Mouse (Mus musculus): ENCODE results near the gene Dnase2b. TPM values are rescaled to one million over a fixed set of nuclear protein-coding genes. Genes with fewer than 3 reads are reported as not detected.

Gene Dnase2b
- total RNA-seq, 2 experiments from 2014 or later, result not detected

DNA sequence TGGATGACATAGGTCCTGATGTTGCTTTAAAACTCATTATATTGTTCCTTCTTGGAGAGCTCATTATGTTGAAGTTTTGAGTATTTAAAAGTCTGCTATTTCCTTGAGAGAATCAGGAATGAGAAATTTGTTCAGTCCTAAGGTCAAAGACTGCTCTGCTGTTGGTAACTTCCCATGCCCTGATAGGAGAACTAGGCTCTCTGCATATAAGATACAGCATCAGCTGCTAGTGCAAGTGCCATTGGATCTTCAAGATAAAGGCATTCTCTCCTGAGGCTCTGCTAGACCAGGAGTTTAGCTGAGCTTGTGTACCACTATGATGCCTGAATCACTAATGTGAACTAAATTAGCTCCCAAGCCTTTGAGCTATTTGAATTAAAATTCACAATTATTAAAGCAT, 2.5 kb upstream of the Dnase2b start:
- DNase-seq (ENCODE audit: extremely low spot score in 1 of 2, low spot score in 1 of 2), result no peak

DNA sequence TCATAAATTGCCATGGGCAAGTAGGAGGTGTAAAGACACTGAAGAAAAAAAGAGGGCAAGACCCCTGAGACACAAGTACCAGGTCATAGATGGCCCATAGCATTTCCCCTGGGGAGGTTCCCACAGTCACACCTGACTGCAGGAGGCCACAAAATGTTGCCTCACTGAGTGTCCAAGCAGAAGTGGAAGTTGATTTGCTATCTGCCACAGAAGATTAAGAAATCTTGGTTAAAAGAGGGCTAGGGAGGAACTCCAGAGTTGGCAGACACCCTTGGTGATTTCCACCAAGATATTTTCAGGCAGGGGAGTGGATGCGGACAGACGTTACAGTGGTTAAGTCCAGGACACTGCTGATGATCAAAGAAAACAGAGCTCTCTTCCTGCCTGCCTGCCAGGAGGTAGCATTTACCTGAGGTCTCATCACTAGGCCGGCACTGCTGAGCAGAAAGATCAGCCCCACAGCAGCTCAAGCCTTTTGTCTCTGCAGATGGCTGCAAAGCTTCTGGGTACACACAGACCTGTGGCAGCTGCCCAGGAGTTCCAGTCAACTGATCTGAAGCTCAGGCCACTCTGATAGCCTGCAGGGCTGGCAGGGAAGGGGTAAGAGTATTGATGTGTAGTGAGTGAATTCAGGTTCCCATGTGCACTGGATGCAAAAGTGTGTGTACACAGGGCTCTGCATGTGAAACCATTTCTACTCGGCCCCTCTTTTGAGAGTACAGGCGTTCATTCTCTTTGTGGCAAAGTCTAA, 1.3 kb upstream of the Dnase2b start:
- DNase-seq (ENCODE audit: extremely low spot score in 1 of 2, low spot score in 1 of 2), result no peak

DNA sequence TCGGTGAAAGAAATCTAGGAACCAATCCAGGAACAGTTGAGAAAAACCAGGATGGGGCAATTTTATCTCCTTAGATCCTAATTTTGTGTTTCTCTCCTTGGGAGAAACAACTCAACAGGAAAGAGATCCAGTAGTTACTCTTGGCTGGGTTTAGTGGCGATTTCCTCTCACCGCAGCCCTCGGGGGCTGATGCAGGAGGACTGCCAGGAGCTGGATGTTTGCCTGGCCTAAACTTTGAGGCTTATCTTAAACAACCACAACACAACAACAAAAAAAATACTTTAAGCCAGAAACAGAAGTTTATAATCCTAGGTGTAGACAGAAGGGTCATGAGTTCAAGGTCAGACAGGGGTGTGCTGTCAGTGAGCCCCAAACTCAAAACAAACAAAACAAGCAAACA, 3.6 kb downstream of the Dnase2b start:
- no peak for DNase-seq (ENCODE audit: extremely low spot score in 1 of 2, low spot score in 1 of 2)

DNA sequence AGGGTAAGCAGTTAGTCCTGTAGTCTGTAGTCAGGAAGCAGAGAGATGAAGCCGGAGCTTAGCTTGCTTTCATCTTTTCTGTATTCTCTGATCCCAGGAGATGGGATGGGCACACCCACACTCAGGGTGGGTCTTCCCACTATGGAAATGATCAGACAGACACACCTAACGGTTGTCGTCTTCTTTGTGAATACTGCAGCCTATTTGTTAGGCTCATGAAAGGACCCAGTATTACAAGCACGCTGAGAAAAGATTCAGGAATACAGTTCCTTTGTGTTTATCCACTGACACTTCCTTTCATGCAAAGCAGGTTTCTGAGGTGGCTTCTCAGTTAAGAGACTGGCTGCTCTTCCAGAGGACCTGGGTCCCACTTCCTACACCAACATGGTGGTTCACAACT, 4.1 kb downstream of the Dnase2b start:
- DNase-seq (ENCODE audit: extremely low spot score in 1 of 2, low spot score in 1 of 2), result no peak

DNA sequence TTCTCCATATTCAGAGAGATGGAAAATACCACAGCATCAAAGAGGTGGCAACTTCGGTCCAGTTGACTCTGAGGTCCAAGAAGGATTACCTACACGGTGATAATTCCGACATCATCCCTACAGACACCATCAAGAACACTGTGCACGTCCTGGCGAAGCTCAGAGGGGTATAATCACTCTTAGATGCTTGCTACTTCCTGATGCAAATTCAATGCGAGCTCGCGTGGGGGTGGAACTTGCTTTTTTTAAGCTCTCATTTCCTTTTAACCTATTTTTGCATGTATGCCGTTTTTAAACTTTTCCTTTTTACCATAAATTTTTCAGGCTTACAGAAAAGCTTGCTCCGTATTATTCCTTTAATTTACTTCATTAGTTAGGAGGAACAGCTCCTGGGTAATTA, 5.1 kb downstream of the Dnase2b start:
- DNase-seq (ENCODE audit: extremely low spot score in 1 of 2, low spot score in 1 of 2), result no peak

DNA sequence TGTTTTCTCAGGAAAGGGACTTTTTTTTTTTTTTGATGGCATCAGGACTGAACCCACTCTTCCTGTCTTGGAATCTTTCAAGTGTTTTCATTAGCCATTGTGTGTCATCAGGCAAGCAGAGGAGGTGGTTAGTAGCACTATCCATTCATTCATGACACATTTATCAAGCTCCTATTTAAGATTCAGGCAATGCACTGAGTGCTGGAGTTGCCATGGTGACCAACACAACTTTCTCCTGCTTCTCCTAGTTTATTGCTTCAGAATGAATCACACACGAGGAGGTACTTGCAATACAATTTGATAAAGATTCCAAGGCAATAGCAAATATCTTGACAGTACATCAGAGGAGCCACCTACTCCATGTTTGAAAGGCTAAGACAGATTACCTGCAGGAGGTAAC, 8.0 kb downstream of the Dnase2b start:
- DNase-seq (ENCODE audit: extremely low spot score in 1 of 2, low spot score in 1 of 2), result no peak

DNA sequence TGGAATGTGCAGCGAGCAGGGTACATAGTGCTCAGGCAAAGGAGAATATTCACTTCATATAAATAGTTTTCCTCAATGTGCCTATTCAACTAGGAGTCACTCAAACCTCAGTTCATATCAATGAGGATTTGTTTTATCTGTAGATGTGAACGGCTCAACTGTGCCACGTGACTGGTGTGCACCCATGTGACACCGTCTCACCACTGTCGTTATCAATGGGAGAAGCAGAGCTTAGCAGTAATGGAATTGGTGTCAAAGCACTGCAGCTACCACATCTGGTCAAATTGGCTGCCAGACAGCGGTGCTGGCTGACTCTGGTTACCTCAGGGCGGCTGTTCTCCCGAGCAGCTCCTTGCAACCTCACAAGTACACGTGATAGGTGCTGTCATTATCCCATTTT, 10.7 kb downstream of the Dnase2b start:
- DNase-seq (ENCODE audit: extremely low spot score in 1 of 2, low spot score in 1 of 2), result no peak

DNA sequence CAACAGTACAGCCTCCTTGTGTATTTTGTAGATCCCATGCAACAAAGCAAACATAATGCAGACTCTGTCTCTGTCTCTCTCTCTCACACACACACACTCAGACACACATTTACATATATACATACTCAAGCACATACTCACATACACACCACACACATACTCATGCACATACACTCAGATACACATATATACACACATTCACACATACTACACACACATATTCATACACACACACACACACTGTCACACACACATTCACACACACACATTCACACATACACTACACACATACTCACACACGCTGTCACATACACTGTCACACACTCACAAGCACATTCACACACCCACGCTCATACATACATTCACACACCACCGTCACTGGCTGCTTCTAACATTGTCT, 12.9 kb downstream of the Dnase2b start:
- no peak for DNase-seq (ENCODE audit: extremely low spot score in 1 of 2, low spot score in 1 of 2)

DNA sequence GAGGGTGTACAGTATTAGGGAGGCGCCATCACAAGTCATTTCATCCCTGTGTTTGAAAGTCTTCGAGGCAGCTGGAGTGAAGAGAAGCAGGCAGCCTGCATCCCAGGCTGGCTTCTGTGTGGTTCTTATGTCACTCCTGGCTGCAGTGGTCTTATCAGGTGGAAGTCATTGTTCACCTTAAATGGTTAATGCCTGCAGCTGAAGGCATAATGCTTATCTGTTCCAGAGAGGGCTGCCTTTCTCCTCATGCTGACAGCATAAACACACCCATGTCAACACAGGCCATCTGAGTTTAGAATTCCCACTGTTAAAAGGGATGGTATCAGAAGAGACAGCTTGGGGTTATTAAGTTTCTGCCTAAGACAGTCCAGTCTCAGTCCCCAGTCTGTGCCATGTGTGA, 14.2 kb downstream of the Dnase2b start:
- DNase-seq (ENCODE audit: extremely low spot score in 1 of 2, low spot score in 1 of 2), result no peak

DNA sequence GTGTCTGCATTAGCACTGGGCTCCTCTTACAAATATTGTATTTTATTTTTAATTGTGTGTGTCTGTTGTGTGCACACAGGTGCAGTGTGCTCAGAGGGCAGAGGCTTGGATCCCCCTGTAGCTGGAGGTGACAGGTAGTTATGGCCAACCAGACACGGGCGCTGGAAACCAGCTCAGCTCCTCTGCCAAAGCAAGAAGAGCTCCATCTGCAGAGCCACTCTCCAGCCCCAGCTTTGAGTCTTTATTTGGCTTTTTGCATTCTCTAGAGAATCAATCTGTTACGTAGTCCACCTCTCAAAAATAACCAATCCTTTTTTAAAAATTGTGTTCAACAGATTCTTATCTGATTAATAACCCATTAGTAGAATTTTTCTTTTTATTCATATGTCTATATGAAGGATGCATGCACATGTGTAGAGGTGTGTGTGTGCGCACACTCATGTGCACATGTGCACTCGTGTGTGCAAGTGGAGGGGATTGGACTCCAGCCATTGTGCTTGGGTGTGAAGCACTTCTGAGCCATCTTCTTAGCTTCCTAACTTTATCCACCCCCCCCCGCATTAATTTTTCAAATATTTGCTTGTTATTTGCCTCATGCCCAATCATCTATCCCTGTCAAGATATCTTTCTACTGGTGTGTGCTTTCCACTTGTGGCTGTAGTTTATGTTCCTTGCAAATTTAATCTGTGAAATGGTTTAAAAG, 16.0 kb downstream of the Dnase2b start:
- DNase-seq (ENCODE audit: extremely low spot score in 1 of 2, low spot score in 1 of 2), result no peak

DNA sequence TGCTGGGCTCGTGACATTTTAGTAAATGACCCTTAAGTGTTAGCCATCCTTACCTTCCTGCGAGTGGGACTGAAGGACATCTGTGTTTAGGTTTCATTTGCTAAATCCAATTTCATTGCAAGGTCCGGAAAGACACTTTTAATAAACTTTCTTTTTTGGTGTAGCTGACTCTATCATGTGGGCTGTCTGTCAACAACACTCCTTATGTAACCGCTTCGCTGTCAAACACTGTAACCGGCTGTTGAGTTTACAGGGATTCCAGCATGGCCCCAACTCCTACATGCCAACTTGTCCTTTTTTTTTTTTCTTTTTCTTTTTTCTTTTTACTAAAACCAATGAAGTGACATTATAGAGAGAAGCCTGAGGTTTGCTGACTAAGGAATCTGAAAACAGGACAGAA, 17.0 kb downstream of the Dnase2b start:
- no peak for DNase-seq (ENCODE audit: extremely low spot score in 1 of 2, low spot score in 1 of 2)

DNA sequence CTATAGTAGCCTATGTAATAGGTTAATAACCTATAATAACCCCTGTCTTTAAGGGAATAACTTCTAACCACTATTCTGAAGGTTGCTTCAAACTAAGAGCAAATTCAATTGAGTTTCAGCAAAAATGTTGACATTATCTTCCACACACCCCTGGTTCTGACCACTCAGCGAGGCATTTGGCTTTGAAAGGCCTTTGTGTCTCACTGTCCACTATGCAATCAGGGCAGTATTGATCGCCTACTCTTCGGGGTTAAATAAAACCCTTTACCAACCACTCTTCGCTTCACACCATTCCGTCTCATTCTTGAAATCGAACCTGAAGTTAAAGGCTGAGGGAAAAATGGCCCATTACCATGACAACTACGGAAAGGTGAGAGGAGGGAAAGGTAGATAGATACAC, 18.5 kb downstream of the Dnase2b start:
- no peak for DNase-seq (ENCODE audit: extremely low spot score in 1 of 2, low spot score in 1 of 2)

DNA sequence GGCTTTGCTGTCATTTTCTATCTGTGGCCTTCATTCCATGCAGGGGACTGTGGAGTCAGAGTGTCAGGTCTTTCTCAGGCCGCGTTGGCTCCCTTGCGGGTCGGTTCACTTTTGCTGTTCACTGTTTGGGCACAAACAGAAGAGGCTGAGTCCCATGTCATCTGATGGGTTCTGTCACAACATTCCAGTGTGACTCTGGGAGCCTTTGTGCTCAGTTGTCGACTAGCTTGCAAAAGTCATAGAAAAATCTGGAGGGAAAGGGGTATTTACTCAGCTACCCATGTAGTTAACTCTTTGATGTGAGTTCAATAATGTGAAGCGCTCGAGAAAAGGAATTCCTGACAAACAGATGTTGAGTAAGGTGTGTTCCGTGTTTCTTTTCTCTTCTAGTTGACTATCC, 19.0 kb downstream of the Dnase2b start:
- no peak for DNase-seq (ENCODE audit: extremely low spot score in 1 of 2, low spot score in 1 of 2)

DNA sequence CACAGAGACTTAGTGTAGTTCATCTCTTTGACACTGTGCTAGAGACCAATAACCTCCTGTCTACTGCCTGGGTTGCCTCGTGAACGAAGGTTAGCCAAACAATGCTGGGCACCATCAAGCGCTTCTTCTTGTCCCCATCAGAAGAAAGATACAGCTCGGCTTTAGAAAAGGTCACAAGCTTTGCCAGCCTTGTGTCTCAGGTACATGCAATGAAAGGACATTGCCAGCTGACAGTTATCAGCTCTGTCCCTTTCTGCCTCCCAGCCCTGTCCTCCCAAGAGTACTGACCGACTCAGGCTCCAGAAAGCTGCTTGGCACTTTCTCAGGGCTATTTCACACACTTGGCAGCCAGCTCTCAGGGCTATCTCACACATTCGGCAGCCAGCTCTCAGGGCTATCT, 20.0 kb downstream of the Dnase2b start:
- no peak for DNase-seq (ENCODE audit: extremely low spot score in 1 of 2, low spot score in 1 of 2)

DNA sequence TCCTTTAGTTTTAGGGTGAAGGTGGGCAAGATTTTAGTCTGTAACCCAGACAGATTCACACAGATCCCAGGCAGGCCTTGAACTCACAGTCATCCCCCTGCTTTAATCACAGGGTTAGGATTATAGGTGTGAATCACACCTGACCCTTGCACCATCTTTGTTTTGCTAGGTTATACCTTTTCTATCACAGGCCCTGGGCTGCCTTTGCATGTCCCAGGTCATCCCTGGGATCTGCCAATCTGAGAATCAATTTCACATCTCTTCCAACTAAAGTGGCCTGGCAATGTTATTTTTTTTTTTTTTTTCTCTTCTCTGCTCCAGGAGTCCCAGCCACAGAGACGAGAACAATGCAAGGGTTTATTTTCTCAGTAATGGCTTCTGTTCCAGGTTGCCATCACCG, 23.8 kb downstream of the Dnase2b start:
- DNase-seq (ENCODE audit: extremely low spot score in 1 of 2, low spot score in 1 of 2), result no peak

DNA sequence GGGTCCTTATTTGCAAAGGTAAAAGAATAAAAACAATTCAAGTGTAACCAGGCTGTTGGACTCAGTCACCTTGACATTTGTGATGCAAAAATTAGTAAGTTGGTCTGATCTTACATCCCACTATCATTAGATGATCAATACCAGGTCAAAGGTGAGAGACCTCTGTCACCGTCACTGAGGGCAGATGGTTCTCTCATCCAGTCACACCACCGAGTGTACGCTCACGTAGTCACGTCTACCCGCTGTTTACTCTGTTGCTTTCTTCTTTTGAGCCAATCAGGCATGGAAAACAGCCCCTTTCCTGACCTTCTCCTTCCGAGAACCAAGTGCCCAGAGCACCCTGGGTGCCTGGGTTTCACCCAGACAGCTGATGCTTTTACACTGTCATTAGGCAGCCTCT, 24.2 kb downstream of the Dnase2b start:
- DNase-seq (ENCODE audit: extremely low spot score in 1 of 2, low spot score in 1 of 2), result no peak

DNA sequence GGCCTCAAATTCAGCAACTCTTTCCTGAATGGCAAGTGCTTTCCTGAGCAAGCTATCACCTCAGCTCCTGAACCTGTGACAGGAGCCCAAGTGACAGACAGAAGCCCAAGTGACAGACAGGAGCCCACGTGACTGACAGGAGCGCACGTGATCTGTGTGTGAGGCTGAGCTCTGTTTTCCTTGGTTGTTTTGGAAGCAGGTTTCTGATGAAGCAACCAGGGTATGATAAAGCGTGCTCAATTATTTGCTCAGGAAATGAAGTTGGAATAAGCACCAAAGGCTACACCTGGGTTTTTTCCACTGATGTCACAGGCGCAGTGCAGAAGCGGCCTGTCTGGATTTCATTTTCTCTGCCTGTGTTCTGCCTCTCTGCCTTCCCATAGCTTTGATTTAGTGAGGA, 25.9 kb downstream of the Dnase2b start:
- DNase-seq (ENCODE audit: extremely low spot score in 1 of 2, low spot score in 1 of 2), result no peak

DNA sequence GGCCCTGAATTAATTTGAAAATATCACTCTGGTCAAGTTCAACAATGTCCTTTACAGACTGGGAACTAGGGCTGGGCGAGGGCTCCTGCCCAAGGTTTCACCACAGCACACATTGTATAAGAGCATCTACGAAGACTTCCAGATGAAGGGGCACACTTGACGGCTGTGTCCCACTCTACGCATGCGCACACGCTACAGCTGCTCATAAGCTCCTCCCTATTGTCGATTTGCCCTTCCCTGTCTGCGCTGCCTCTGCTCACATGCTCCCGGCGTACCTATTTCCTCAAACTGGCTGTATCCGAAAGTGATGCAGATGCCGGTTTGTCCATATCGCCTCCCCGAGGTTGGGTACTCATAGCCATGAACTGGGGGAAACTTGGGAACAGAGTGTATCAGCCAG, 28.8 kb downstream of the Dnase2b start:
- DNase-seq (ENCODE audit: extremely low spot score in 1 of 2, low spot score in 1 of 2), result no peak

DNA sequence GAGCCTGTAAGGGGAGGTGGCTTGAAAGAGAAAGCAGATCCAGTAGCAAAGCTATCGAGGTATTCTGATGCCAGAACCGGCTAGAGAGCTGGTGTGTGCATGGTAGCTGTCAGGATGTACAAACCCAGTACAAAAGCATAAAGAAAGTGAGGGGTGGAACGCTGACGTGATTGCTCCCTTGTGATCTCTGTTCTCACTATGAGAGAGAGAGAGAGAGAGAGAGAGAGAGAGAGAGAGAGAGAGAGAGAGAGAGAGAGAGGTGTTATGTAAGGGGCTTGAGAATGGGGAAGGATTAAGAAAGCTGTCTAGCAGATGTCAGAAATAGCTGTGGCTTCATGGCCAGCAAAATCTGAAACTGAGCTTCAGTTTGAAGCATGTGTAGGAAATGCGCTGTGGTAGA, 31.5 kb downstream of the Dnase2b start:
- no peak for DNase-seq (ENCODE audit: extremely low spot score in 1 of 2, low spot score in 1 of 2)

DNA sequence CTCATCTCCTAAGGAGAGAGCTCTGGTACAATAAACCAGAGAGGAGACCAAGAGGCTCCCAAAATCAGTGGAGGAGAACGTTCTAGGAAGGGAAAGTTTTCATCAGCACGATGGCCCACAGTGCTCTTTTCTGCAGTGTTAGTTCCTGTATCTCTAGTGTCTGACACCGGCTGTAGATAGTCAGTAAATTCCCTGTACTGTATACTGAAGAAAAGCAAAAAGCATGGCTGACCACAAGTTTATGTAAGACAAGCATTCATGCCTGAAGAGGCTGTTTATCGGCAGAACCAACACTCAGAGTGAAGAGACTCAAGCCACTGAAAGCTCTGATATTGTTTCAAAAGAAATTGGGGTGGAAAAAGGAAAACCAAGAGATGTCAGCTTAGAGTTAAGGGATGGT, 31.9 kb downstream of the Dnase2b start:
- DNase-seq (ENCODE audit: extremely low spot score in 1 of 2, low spot score in 1 of 2), result no peak

DNA sequence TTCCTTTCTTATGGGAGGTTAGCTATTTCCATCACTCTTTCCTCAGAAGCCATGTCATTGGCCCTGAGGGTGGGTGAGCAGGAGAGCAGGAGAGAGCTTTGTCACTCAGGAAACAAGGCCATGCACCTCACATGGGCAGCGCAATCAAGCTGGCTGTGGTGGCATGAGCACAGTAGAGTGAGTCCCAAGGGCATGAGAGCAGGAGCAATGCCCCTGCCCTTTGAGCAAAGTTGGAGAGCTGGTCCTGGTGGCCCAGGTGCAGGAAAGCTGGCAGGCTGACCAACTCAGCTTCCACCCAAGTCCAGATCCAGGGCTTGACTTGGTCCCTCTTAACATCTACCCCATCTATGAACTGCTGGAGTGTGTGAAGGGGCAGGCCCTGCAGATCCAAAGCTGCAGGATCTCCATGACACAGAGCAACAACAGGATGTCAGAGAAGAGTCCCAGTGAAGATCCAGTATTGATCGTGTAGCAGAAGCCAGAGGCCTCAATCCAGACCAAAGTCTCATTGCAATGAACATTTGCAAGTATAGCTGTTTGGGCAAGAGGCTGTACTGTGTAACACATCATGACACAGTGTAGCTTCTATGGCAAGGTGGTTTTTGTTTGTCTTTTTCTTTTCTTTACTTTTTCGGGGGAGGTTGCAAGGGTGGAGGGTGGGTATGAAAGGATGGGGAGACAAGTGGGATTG, 35.2 kb downstream of the Dnase2b start:
- no peak for DNase-seq (ENCODE audit: extremely low spot score in 1 of 2, low spot score in 1 of 2)

DNA sequence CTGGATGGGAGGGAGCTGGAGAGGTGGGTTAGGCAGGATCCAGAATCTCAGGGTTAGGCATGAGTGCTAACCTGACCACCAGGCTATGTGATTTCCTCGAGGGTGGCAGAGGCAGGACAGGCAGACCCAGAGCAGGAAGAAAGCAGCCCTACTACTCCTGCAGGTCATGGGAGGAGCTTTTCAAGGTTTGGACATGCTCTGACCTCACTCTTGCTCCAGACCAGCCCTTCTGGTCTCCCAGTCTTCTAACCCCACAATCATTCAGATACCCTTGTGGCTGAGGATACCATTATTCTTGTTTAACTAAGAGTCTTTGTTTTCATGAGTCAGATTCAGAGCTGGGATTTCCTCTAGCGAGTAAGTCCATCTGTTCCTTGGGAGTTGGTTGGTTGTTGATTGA, 37.8 kb downstream of the Dnase2b start:
- no peak for DNase-seq (ENCODE audit: extremely low spot score in 1 of 2, low spot score in 1 of 2)

All from layer of hippocampus, postnatal 25 days (tissue).